Mouse (Mus musculus) MEL (cell line): ENCODE measurements around the gene Alox5. TPM values are rescaled to one million over a fixed set of nuclear protein-coding genes. Genes with fewer than 3 reads are reported as not detected.

Experiments
- DNase-seq: peaks from one replicate; pipeline ENCODE4 v3.0.0; 2011; ENCODE audit warnings: low read depth, low spot score
- H3K27ac ChIP-seq: 2 replicates; pipeline ENCODE4 v1.5.1; 2012; ENCODE audit warnings: low read depth, mild to moderate bottlenecking, control low read depth, low read length, moderate library complexity; ENCODE audit not compliant: control insufficient read depth
- H3K27me3 ChIP-seq, 2 experiments: fragments of 150-350 bp in 1 of 2; sonication (generic) in 1 of 2; 2 replicates each; pipeline ENCODE4 v1.6.1; 2012; ENCODE audit warnings: low read length in 2 of 2, mild to moderate bottlenecking in 2 of 2, improper control_type of control experiment in 1 of 2, moderate library complexity in 1 of 2; ENCODE audit not compliant: insufficient read depth in 2 of 2, control insufficient read depth in 1 of 2
- H3K36me3 ChIP-seq, 2 experiments: 2 replicates each; pipeline ENCODE4 v1.6.1; 2012 to 2014; ENCODE audit warnings: low read length in 2 of 2, improper control_type of control experiment in 1 of 2, inconsistent platforms in 1 of 2, mild to moderate bottlenecking in 1 of 2; ENCODE audit not compliant: insufficient read depth in 2 of 2, control insufficient read depth in 1 of 2
- H3K4me1 ChIP-seq, 2 experiments: fragments of 150-350 bp in 1 of 2; sonication (generic) in 1 of 2; 2 replicates each; pipeline ENCODE4 v1.6.1; 2012; ENCODE audit warnings: low read length in 2 of 2, improper control_type of control experiment in 1 of 2, mild to moderate bottlenecking in 1 of 2; ENCODE audit not compliant: insufficient read depth in 2 of 2, control insufficient read depth in 1 of 2
- H3K4me3 ChIP-seq, 2 experiments: fragments of 150-350 bp in 1 of 2; sonication (generic) in 1 of 2; 2 replicates each; pipeline ENCODE4 v1.5.1; 2012; ENCODE audit warnings: low read depth in 2 of 2, low read length in 2 of 2, mild to moderate bottlenecking in 2 of 2, moderate library complexity in 2 of 2, control low read depth in 1 of 2, improper control_type of control experiment in 1 of 2; ENCODE audit not compliant: control insufficient read depth in 1 of 2, insufficient read depth in 1 of 2
- H3K79me2 ChIP-seq: 2 replicates; pipeline ENCODE4 v1.6.1; 2012; ENCODE audit warnings: mild to moderate bottlenecking, low read length, moderate library complexity; ENCODE audit not compliant: control insufficient read depth, poor library complexity, insufficient read depth
- H3K9ac ChIP-seq: 2 replicates; pipeline ENCODE4 v1.6.1; 2012; ENCODE audit warnings: low read depth, mild to moderate bottlenecking, control low read depth, low read length, moderate library complexity; ENCODE audit not compliant: control insufficient read depth, poor library complexity, severe bottlenecking
- H3K9me3 ChIP-seq: fragments of 150-350 bp; sonication (generic); replicated peaks from 2 replicates; pipeline ENCODE4 v1.6.1; 2012; ENCODE audit warnings: mild to moderate bottlenecking, low read length, improper control_type of control experiment, moderate library complexity; ENCODE audit not compliant: insufficient read depth
- BHLHE40 ChIP-seq: IDR thresholded peaks from 2 replicates; pipeline ENCODE4 v1.6.1; 2012; ENCODE audit warnings: low read depth, mild to moderate bottlenecking, inconsistent platforms, low read length, improper control_type of control experiment, borderline replicate concordance
- CHD2 ChIP-seq: IDR thresholded peaks from 2 replicates; pipeline ENCODE4 v1.6.1; 2011; ENCODE audit warnings: low read length, improper control_type of control experiment
- CTCF ChIP-seq, 3 experiments: IDR thresholded peaks in 2 of 3; conservative IDR thresholded peaks in 1 of 3; 2 replicates each; pipeline ENCODE4 v1.5.1; 2011 to 2012; ENCODE audit warnings: low read length in 3 of 3, low read depth in 2 of 3, mild to moderate bottlenecking in 2 of 3, improper control_type of control experiment in 1 of 3, inconsistent platforms in 1 of 3, mixed read lengths in 1 of 3, moderate library complexity in 1 of 3; ENCODE audit not compliant: control insufficient read depth in 1 of 3, insufficient read depth in 1 of 3, poor library complexity in 1 of 3, severe bottlenecking in 1 of 3
- E2F4 ChIP-seq: IDR thresholded peaks from 2 replicates; pipeline ENCODE4 v1.6.1; 2011; ENCODE audit warnings: low read depth, low read length, improper control_type of control experiment, borderline replicate concordance
- ELF1 ChIP-seq: IDR thresholded peaks from 2 replicates; pipeline ENCODE4 v1.6.1; 2014; ENCODE audit warnings: low read depth, mild to moderate bottlenecking, inconsistent platforms, low read length, improper control_type of control experiment, moderate library complexity
- EP300 ChIP-seq, 2 experiments: IDR thresholded peaks; 2 replicates each; pipeline ENCODE4 v1.6.1; 2011; ENCODE audit warnings: improper control_type of control experiment in 2 of 2, low read length in 2 of 2, low read depth in 1 of 2, mild to moderate bottlenecking in 1 of 2
- ETS1 ChIP-seq: IDR thresholded peaks from 2 replicates; pipeline ENCODE4 v1.6.1; 2012; ENCODE audit warnings: low read depth, mild to moderate bottlenecking, inconsistent platforms, low read length, improper control_type of control experiment, moderate library complexity
- GATA1 ChIP-seq: IDR thresholded peaks from 2 replicates; pipeline ENCODE4 v1.6.1; 2011; ENCODE audit warnings: low read depth, low read length, improper control_type of control experiment
- HCFC1 ChIP-seq: IDR thresholded peaks from 2 replicates; pipeline ENCODE4 v1.6.1; 2012; ENCODE audit warnings: low read depth, mild to moderate bottlenecking, inconsistent platforms, low read length, improper control_type of control experiment, moderate library complexity
- JUND ChIP-seq: IDR thresholded peaks from 2 replicates; pipeline ENCODE4 v1.6.1; 2011; ENCODE audit warnings: low read depth, mild to moderate bottlenecking, improper control_type of control experiment, low read length
- KAT2A ChIP-seq: conservative IDR thresholded peaks from 2 replicates; pipeline ENCODE4 v1.6.1; 2012; ENCODE audit warnings: low read depth, low read length, improper control_type of control experiment, inconsistent platforms
- MAX ChIP-seq: IDR thresholded peaks from 2 replicates; pipeline ENCODE4 v1.6.1; 2011; ENCODE audit warnings: low read length, improper control_type of control experiment
- MAZ ChIP-seq: IDR thresholded peaks from 2 replicates; pipeline ENCODE4 v1.6.1; 2012; ENCODE audit warnings: low read depth, mild to moderate bottlenecking, inconsistent platforms, low read length, improper control_type of control experiment
- MEF2A ChIP-seq: IDR thresholded peaks from 2 replicates; pipeline ENCODE4 v1.6.1; 2014; ENCODE audit warnings: low read depth, mild to moderate bottlenecking, inconsistent platforms, low read length, improper control_type of control experiment; ENCODE audit not compliant: poor library complexity, insufficient replicate concordance, severe bottlenecking; ENCODE audit errors: extremely low read depth
- NELFE ChIP-seq: IDR thresholded peaks from 2 replicates; pipeline ENCODE4 v1.6.1; 2011; ENCODE audit warnings: low read depth, low read length, improper control_type of control experiment
- NRF1 ChIP-seq: IDR thresholded peaks from 2 replicates; pipeline ENCODE4 v1.6.1; 2014; ENCODE audit warnings: low read depth, mild to moderate bottlenecking, inconsistent platforms, low read length, improper control_type of control experiment, moderate library complexity; ENCODE audit not compliant: poor library complexity, insufficient read depth, severe bottlenecking
- POLR2AphosphoS2 ChIP-seq: IDR thresholded peaks from 2 replicates; pipeline ENCODE4 v1.6.1; 2011; ENCODE audit warnings: low read length, improper control_type of control experiment
- POLR2AphosphoS5 ChIP-seq: IDR thresholded peaks from 2 replicates; pipeline ENCODE4 v1.6.1; 2012; ENCODE audit warnings: low read depth, borderline replicate concordance, mild to moderate bottlenecking, inconsistent platforms, low read length, moderate library complexity, mixed read lengths
- RAD21 ChIP-seq: IDR thresholded peaks from 2 replicates; pipeline ENCODE4 v1.6.1; 2011; ENCODE audit warnings: mild to moderate bottlenecking, low read depth, low read length, improper control_type of control experiment
- RCOR1 ChIP-seq: IDR thresholded peaks from 2 replicates; pipeline ENCODE4 v1.6.1; 2012; ENCODE audit warnings: low read depth, mild to moderate bottlenecking, inconsistent platforms, low read length, improper control_type of control experiment
- SIN3A ChIP-seq: IDR thresholded peaks from 2 replicates; pipeline ENCODE4 v1.6.1; 2012; ENCODE audit warnings: low read length, improper control_type of control experiment, inconsistent platforms
- SMC3 ChIP-seq: IDR thresholded peaks from 2 replicates; pipeline ENCODE4 v1.6.1; 2011; ENCODE audit warnings: low read depth, low read length, improper control_type of control experiment
- TAL1 ChIP-seq: IDR thresholded peaks from 2 replicates; pipeline ENCODE4 v1.6.1; 2012; ENCODE audit warnings: mild to moderate bottlenecking, inconsistent platforms, low read length, moderate library complexity, mixed read lengths
- TBP ChIP-seq: IDR thresholded peaks from 2 replicates; pipeline ENCODE4 v1.8.0; 2011; ENCODE audit warnings: low read depth, low read length, improper control_type of control experiment
- TCF12 ChIP-seq: IDR thresholded peaks from 2 replicates; pipeline ENCODE4 v1.6.1; 2014; ENCODE audit warnings: low read depth, mild to moderate bottlenecking, inconsistent platforms, low read length, improper control_type of control experiment, moderate library complexity
- USF1 ChIP-seq: IDR thresholded peaks from 2 replicates; pipeline ENCODE4 v1.6.1; 2014; ENCODE audit warnings: low read depth, mild to moderate bottlenecking, inconsistent platforms, low read length, improper control_type of control experiment, moderate library complexity
- USF2 ChIP-seq, 2 experiments: IDR thresholded peaks; 2 replicates each; pipeline ENCODE4 v1.6.1; 2011 to 2012; ENCODE audit warnings: improper control_type of control experiment in 2 of 2, low read length in 2 of 2, borderline replicate concordance in 1 of 2, inconsistent platforms in 1 of 2, low read depth in 1 of 2, mild to moderate bottlenecking in 1 of 2; ENCODE audit not compliant: insufficient read depth in 1 of 2
- ZC3H11A ChIP-seq: IDR thresholded peaks from 2 replicates; pipeline ENCODE4 v1.6.1; 2012; ENCODE audit warnings: low read depth, mild to moderate bottlenecking, inconsistent platforms, low read length, improper control_type of control experiment
- ZKSCAN1 ChIP-seq: IDR thresholded peaks from 2 replicates; pipeline ENCODE4 v1.6.1; 2012; ENCODE audit warnings: low read depth, mild to moderate bottlenecking, inconsistent platforms, low read length, improper control_type of control experiment, moderate library complexity
- ZMIZ1 ChIP-seq: IDR thresholded peaks from 2 replicates; pipeline ENCODE4 v1.6.1; 2012; ENCODE audit warnings: low read depth, mild to moderate bottlenecking, inconsistent platforms, low read length, improper control_type of control experiment, moderate library complexity
- ZNF384 ChIP-seq: IDR thresholded peaks from 2 replicates; pipeline ENCODE4 v1.6.1; 2012; ENCODE audit warnings: low read depth, mild to moderate bottlenecking, inconsistent platforms, low read length, improper control_type of control experiment
- polyA plus RNA-seq, 2 experiments: library from polyadenylated mRNA; stranded (reverse) in 1 of 2; unstranded in 1 of 2; fragments of >175 nt in 1 of 2; fragments of >200 nt in 1 of 2; gene quantifications; 2 replicates each; pipeline versions ENCODE4 v1.2.1 to v1.2.4; 2012; ENCODE audit warnings: low replicate concordance in 2 of 2, low read depth in 1 of 2; ENCODE audit not compliant: insufficient read length in 2 of 2, insufficient read depth in 1 of 2, missing spikeins in 1 of 2
- total RNA-seq: library from RNA; depleted of rRNA; stranded (reverse); fragments of 300-350 nt; gene quantifications from 2 replicates; pipeline ENCODE4 v1.2.3, GENCODE M21; 2012

The Alox5 gene
- total and polyA plus RNA-seq, 3 experiments: 1.1 to 5.7 TPM; not detected in 1

DNA sequence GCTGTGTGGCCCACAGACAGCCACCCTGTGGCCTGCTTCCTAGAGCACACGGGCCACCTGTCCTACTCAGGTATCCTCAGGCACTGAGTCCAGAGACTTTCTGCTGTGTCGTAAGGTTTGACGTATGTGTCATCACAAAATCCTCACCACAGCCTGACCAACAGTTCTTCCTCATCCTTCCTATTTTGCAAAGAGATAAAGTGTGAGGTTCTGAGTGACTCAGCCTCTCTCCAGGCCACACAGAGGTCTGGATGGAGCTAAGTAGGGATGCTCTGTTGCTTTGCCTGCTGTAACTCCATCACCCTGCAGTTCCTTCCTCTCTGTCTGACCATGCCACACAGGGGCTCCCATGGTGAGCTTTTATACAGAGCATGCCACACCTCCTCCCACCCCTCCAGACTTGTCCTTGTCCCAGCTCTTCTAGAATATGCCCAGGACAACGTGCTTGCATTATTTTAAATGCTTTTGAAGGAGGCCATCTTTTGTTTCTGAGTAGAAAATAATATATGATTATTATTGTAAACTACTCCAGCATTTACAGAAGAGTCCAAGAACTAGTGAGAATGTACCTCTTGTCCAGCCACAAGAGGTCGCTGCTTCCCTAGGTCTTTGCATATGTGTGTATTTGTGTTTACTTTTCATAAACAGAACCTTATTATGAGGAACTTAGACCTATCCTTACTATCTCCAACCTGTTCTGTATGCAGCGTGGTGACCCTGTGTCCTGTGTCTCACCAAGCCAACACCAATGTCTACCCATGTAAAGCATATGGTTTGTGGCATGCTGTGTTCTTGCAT is 43.3 kb downstream of the Alox5 start (continued):
- TF ChIP-seq RCOR1 (no peak), MAZ (no peak), ZKSCAN1 (no peak), JUND (no peak), SMC3 (peak; percentile 81), BHLHE40 (0 out of 2 replicates have a peak, but pooled peaks have one; percentile 18), ELF1 (no peak), RAD21 (peak; percentile 91), TCF12 (no peak), TAL1 (no peak), NELFE (no peak), NRF1 (no peak), POLR2AphosphoS2 (no peak)

DNA sequence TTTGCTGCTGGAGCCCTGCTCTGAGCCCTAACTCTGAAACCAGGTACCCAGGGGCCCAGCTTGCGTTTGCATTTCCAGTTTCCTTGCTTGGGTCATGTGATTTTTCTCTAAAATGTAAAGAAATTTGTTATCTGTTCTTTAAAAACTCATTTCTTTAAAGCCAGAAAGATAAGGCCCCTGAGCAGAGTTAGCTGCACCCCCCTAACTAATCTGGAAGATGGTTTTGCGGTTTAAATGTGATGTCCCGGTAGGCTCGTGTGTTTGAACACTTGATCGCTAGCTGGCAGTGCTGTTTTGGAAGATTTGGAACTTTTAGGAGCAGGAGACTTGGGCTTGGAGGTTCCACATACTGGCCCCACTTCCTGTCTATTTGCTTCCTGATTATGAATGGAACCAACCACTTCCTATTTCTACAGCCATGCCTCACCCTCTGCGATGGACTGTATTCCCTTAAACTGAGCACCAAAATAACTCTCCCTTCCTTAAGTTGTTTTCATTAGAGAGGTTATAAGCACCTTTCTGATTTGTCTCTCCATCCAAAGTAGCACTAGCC is 44.9 kb downstream of the Alox5 start:
- H3K4me1 ChIP-seq: peaks cover 0 to 20% of the 10 kb centered on the region in 2 experiments; a peak in 2 of 4 replicates
- TF ChIP-seq SIN3A: no peak; the same call in 1 of the 2 replicates
- TF ChIP-seq ZC3H11A: no peak
- TF ChIP-seq MAZ: no peak
- TF ChIP-seq POLR2AphosphoS2: no peak
- no peak for TF ChIP-seq MEF2A
- TF ChIP-seq CHD2: no peak
- TF ChIP-seq ETS1: peak; percentile 6; the same call in 1 of the 2 replicates
- no peak for TF ChIP-seq ZMIZ1
- TF ChIP-seq HCFC1: no peak
- no peak for TF ChIP-seq E2F4
- peak; percentile 86 for TF ChIP-seq USF1
- TF ChIP-seq NRF1: no peak
- TF ChIP-seq RAD21: no peak
- TF ChIP-seq POLR2AphosphoS5: no peak
- TF ChIP-seq NELFE: no peak
- TF ChIP-seq CTCF (IDR thresholded peaks at IDR 0.05 in 2 of 3, conservative IDR thresholded peaks at IDR 0.05 in 1 of 3; ENCODE audit: control insufficient read depth in 1 of 3, insufficient read depth in 1 of 3, low read depth in 2 of 3, low read length in 3 of 3, poor library complexity in 1 of 3, severe bottlenecking in 1 of 3): no peak
- TF ChIP-seq GATA1: peak; percentile 69
- TF ChIP-seq ZNF384: peak; percentile 44; the same call in 1 of the 2 replicates
- peak in 1 of 2 experiments; percentile 45; a peak in 1 of 4 replicates for TF ChIP-seq EP300 (IDR thresholded peaks at IDR 0.05; ENCODE audit: low read depth in 1 of 2, low read length in 2 of 2)
- TF ChIP-seq ELF1: peak; percentile 78
- TF ChIP-seq TAL1: no peak
- TF ChIP-seq TBP: no peak
- 0 out of 4 replicates have a peak, but pooled peaks of 1 of the 2 experiments have one; percentile 25 for TF ChIP-seq USF2 (IDR thresholded peaks at IDR 0.05; ENCODE audit: borderline replicate concordance in 1 of 2, insufficient read depth in 1 of 2, low read depth in 1 of 2, low read length in 2 of 2)
- no peak for TF ChIP-seq ZKSCAN1
- no peak for TF ChIP-seq MAX
- no peak for TF ChIP-seq KAT2A
- no peak for TF ChIP-seq SMC3

More for the DNA sequence above, 44.9 kb downstream of the Alox5 start:
- Histone ChIP-seq H3K36me3 (peaks cover 0 to 2% of the 10 kb centered on the region in 2 experiments; a peak in 1 of 4 replicates), H3K27me3 (no peaks in the 10 kb centered on the region), H3K9ac (peak overlapping the region; percentile 34), H3K27ac (peak overlapping the region; percentile 65), H3K79me2 (no peaks in the 10 kb centered on the region), H3K4me3 (peak overlapping the region in 1 of 2 experiments; percentile 21; a peak in 1 of 4 replicates), H3K9me3 (no peaks in the 10 kb centered on the region)
- DNase-seq: peak; percentile 73
